Mouse (Mus musculus): ENCODE results near the gene Il20.

The Il20 gene

GRCm38 (mm10) chr1:130865541-130866221, 45.6 kb downstream of the Il20 start, which contains the start of gene Fcmr:
TSS of gene Fcmr (plus strand) at chr1:130865669.
- no peak for DNase-seq (ENCODE audit: low spot score)

GRCm38 (mm10) chr1:130864741-130865140, 46.5 kb downstream of the Il20 start:
- DNase-seq (ENCODE audit: low spot score) = no peak

GRCm38 (mm10) chr1:130864238-130864637, 47.0 kb downstream of the Il20 start:
- no peak for DNase-seq (ENCODE audit: low spot score)

GRCm38 (mm10) chr1:130857456-130857855, 53.8 kb downstream of the Il20 start:
- DNase-seq (ENCODE audit: low spot score) = no peak

All from urinary bladder, postnatal 14 days (tissue).